Mouse (Mus musculus) A20 (cell line): ENCODE measurements around the gene Mia3.
A peak's percentile ranks its signal among the peaks of the same experiment; 100 is the strongest.
"Not testable (repeated sequence)": the region's sequence is repeated elsewhere in the genome, so short reads cannot be mapped to it uniquely, and the experiment has no call there.

Experiments used
- DNase-seq: peaks from one replicate; pipeline ENCODE4 v3.0.0-alpha.2; 2011; ENCODE audit warnings: low read depth, low spot score

The Mia3 gene

DNA sequence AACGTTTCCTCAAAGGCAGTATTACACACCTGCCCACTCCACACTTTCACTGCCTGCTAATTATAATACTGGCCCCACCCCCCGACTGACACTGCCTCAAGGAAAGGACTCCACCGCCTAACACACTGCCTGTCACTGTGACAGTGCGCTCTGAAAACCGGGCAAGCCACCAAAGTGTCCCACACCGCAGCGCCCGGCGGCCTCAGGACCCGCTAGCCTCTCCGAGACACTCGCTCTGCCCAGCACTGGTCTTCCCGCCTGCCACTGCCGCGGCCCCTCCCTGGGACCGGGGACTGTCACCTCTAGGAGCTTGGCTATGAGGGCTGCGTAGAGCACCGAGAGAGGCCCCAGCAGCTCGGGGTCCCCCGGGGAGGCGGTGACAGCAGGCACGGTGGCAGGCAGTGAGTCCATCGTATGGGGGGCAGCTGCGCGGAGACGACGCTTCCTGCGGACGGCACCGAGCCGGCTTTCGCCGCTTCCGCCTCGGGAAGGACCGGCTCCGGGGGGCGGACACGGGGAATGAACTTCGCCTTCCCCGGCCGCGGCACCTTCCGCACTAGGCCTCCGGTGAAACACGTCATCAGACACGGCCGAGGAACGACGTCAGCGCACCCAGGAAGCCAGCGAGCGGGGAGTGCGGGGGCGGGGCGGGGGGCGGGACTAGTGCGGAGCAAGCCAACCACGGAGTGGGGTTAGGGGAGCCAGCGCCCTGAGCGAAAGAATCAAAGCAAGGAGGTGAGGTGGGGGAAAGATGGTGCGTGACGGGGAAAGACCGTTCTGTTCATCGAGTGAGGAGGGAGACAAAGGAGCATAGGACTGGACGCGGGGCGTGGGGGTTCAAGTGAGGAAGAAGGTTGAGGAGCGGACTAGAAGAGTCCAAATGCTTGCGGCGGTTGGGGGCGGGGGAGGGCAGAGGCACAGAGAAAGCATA is 24.2 kb downstream of the Mia3 start:
- DNase-seq: peak; percentile 96

DNA sequence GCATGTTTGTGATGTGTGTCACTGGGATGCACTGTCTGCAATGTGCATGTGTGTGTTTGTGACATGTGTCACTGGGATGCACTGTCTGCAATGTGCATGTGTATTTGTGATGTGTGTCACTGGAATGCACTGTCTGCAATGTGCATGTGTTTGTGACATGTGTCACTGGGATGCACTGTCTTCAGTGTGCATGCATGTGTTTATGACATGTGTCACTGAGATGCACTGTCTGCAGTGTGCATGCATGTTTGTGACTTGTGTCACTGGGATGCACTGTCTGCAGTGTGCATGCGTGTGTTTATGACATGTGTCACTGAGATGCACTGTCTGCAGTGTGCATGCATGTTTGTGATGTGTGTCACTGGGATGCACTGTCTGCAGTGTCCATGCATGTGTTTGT is 26.5 kb downstream of the Mia3 start:
- DNase-seq: not testable (repeated sequence)

- DNase-seq: no peak
Observed at GRCm38 (mm10) chr1:183327171-183327570, 42.2 kb downstream of the Mia3 start.

DNA sequence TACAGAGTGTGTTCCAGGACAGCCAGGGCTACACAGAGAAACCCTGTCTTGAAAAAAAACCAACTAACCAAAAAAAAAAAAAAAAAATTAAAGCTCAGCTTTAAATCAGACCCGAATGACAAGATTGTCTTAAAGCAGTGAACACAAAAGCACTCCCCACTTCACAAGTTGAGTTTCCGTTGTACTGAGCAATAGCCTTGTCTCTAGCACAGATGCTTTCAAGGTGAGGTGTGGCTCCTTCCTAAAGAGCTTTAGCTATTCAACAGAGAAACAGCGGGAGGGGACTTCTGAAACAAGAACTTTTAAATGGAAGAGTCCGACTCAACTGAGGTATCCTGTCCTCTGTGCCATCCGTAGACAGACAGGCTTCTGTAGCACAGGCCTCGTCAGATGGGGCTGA is 44.9 kb downstream of the Mia3 start:
- no peak for DNase-seq

- no peak for DNase-seq
Observed at GRCm38 (mm10) chr1:183323923-183324322, 45.4 kb downstream of the Mia3 start.

DNA sequence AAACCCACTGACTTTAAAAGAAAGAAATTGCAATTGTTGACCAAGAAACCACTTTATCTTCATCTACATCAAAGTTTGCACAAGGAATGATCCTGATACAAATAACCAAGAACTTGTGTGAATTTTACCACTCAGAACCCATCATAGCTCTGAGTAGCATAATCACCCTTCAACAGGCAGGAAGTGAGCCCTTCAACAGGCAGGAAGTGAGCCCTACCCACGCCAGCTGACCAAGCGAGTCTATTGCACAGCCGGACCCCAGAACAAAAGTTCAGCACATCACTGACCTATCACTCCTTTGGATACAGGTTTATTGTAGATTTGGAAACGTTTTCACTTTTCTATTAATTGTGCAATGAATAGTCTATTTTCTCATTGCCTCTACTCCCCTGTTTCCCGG is 46.9 kb downstream of the Mia3 start:
- DNase-seq: not testable (repeated sequence)

DNA sequence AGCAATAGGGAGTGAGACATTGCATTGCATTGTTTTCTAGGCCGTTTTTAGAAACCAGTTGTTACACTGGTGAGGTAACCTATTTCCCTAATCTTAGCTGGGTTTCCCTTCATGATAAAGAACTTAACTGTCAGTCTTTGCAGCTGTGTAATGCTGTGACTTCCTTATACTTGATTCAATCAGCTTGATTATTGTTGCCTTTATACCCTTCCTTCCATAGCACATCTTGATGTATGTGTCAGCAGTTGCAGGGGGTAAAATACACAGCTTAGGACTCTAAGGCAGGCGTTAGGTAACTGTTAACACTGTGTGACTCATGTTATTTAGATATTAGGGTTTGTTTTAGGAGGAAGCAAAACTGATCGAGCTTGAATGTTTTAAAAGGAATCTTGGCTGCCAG is 48.6 kb downstream of the Mia3 start:
- no peak for DNase-seq

DNA sequence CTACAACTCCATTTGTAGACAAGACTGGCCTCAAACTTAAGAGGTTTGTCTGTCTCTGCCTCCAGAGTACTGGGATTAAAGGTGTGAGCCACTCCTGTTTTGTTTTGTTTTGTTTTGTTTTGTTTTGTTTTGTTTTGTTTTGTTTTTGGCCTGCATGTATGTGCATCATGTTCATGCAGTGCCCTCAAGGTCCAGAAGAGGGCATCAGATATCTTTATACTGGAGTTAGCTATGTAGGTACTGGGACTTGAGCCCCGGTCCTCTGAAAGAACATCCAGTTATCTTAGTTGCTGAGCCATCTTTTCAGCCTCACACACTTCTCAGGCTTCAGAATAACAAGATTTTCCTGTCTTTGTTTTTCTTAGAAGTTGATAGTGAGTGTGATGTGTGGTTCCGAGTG is 53.6 kb downstream of the Mia3 start:
- peak; percentile 47 for DNase-seq

DNA sequence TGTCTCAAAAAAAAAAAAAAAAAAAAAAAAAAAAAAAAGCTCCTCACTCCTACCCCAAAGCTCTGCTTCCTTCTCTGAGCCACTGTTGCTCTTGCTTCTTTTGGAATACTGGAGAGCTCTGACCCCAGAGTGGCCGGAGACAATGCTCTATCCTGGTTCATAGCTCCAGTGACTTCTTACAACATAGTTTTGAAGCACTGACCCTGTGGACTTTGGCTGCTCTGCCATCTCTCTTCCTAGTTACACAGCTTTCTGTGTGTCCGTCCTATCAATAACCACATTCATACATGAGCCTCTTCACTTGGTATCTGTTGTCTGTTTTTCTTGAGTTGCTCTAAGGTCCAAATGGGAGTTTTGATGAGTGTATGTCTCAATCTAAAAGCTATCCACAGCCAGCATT is 57.3 kb downstream of the Mia3 start:
- no peak for DNase-seq

- not testable (repeated sequence) for DNase-seq
Observed at GRCm38 (mm10) chr1:183309601-183310000, 59.8 kb downstream of the Mia3 start.

GRCm38 (mm10) chr1:183308476-183308875 is 60.9 kb downstream of the Mia3 start:
- no peak for DNase-seq

DNA sequence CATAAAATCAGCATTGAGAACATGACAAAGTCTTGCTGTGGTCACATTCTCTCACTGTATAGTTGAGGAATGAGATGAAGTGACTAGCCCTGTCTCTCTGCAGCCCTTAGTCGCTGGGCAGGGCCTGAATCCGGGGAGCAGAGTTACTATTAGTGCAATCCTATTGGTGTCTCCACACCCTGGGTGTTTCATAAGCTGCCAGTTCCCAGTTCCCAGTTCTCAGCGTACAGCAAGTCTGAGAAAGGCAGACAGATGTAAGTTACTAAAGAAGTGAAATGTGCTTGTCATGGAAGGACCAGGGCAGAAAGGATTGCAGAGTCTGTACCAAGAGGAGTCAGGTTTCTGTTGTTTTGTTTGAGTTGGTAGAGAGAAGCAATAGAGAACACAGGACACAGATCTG is 61.8 kb downstream of the Mia3 start:
- DNase-seq: no peak

DNA sequence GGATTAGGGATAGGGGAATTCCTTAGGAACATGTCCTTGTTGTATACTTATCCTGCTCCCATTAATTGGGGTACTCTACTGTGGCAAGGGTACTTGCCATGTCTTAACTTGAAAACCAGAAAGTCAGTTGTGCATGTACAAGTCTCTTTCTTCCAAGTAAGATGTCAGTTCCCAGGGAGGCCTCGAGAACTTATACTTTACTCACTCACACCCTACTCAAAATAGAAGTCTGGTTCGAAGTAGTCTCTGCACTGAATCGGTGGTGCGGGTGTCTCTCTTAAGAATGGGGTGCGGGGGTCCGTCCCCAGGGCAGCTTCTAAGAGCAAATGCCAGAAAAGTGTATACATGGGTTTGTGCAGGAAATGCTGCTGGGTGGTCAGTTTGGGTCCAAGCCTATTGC is 70.2 kb downstream of the Mia3 start:
- DNase-seq: peak; percentile 100

- peak; percentile 80 for DNase-seq
Observed at GRCm38 (mm10) chr1:183297886-183298489, 71.4 kb downstream of the Mia3 start.

DNA sequence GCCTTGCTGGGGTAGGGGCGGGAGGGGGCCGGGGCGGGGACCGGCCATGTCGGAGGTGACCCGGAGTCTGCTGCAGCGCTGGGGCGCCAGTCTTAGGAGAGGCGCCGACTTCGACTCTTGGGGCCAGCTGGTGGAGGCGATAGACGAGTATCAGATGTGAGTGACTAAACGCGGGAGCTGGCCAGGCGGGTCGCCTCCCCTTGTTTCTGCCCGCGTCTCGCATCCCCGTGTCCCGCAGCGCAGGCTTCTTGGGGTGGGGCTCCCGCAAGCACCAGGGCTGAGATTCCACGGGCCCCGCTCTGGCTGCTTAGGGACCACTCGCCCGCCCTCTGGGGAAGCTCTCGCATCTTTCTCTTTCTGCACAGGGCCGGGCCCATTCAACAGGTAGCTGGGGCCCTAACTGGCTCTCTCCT is 71.9 kb downstream of the Mia3 start:
- peak; percentile 80 for DNase-seq

- peak; percentile 96 for DNase-seq
Observed at GRCm38 (mm10) chr1:183296877-183297383, 72.4 kb downstream of the Mia3 start, which contains the start of gene Brox. Gene Brox (minus strand): TSS chr1:183297269.

DNA sequence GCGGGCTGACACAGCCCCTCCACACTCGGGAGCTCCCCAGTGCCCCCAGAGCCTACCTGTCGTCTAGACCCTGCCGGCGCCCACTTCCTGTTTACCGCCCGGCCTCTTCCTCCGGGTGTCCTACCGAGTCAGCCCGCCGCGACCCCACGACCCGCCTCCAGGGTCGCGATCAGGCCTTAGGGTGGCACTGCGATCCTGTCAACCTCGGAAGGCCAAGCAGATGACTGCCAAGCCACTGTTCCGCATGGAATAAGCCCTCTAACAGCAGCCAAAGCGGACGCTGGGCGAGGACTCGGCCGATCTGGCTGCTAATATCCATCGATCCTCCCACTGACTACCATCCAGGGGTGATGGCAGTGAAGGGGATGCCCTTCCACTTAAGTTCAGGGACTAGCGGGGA is 72.9 kb downstream of the Mia3 start, which contains the start of gene Aida:
Aida (plus strand) TSS at position 126 of the 400 bp plus-strand sequence.
- DNase-seq: peak; percentile 90

GRCm38 (mm10) chr1:183289576-183289975 is 79.8 kb downstream of the Mia3 start:
- no peak for DNase-seq

- no peak for DNase-seq
Observed at GRCm38 (mm10) chr1:183288351-183288750, 81.0 kb downstream of the Mia3 start.
